Mouse (Mus musculus): Measurements from ENCODE around the gene Cpeb2. TPM values are rescaled to one million over a fixed set of nuclear protein-coding genes. Genes with fewer than 3 reads are reported as not detected.

Cpeb2 gene
- polyA plus RNA-seq, 1 experiment from 2014 or later, result 1.5 TPM

- 73% methylated on average over 3 of the region's 3 CpGs for WGBS
- Histone ChIP-seq H3K27me3 (ENCODE audit: low read depth, poor library complexity, severe bottlenecking) (no peaks in the 10 kb centered on the region), H3K4me3 (no peak overlapping the region), H3K4me1 (no peaks in the 10 kb centered on the region), H3K27ac (no peak overlapping the region), H3K36me3 (no peaks in the 10 kb centered on the region), H3K9me3 (replicated peaks) (no peaks in the 10 kb centered on the region)
- no peak for DNase-seq (ENCODE audit: low spot score)
These were observed 15.0 kb downstream of the Cpeb2 start for GRCm38 (mm10) chr5:43248001-43248430.

GRCm38 (mm10) chr5:43257490-43257889 is 24.5 kb downstream of the Cpeb2 start:
- DNase-seq (ENCODE audit: low spot score), result no peak

GRCm38 (mm10) chr5:43258472-43259142 is 25.6 kb downstream of the Cpeb2 start:
- no peaks in the 10 kb centered on the region for H3K9me3 ChIP-seq (replicated peaks)
- no peaks in the 10 kb centered on the region for H3K27me3 ChIP-seq (ENCODE audit: low read depth, poor library complexity, severe bottlenecking)
- H3K27ac ChIP-seq, result no peak overlapping the region
- DNase-seq (ENCODE audit: low spot score), result no peak
- H3K4me3 ChIP-seq, result no peak overlapping the region
- 92% methylated on average over 3 of the region's 3 CpGs for WGBS
- no peaks in the 10 kb centered on the region for H3K36me3 ChIP-seq
- H3K4me1 ChIP-seq, result no peaks in the 10 kb centered on the region

More at GRCm38 (mm10) chr5:43257490-43257889, 24.5 kb downstream of the Cpeb2 start:
- H3K36me3 ChIP-seq, result no peaks in the 10 kb centered on the region
- no peaks in the 10 kb centered on the region for H3K4me1 ChIP-seq
- H3K9me3 ChIP-seq (replicated peaks), result no peaks in the 10 kb centered on the region
- 92% methylated on average over 2 of the region's 2 CpGs for WGBS
- no peaks in the 10 kb centered on the region for H3K27me3 ChIP-seq (ENCODE audit: low read depth, poor library complexity, severe bottlenecking)
- H3K4me3 ChIP-seq, result no peak overlapping the region
- no peak overlapping the region for H3K27ac ChIP-seq

- H3K27me3 ChIP-seq (ENCODE audit: low read depth, poor library complexity, severe bottlenecking), result no peaks in the 10 kb centered on the region
- no peak overlapping the region for H3K27ac ChIP-seq
- 86% methylated on average over 6 of the region's 6 CpGs for WGBS
- DNase-seq (ENCODE audit: low spot score), result no peak
- H3K4me1 ChIP-seq, result no peaks in the 10 kb centered on the region
- no peak overlapping the region for H3K4me3 ChIP-seq
- H3K36me3 ChIP-seq, result no peaks in the 10 kb centered on the region
- H3K9me3 ChIP-seq (replicated peaks), result no peaks in the 10 kb centered on the region
These were observed 28.8 kb downstream of the Cpeb2 start for GRCm38 (mm10) chr5:43261814-43262213.

- no peak for DNase-seq (ENCODE audit: low spot score)
- no peaks in the 10 kb centered on the region for H3K4me1 ChIP-seq
- H3K27ac ChIP-seq, result no peak overlapping the region
- no peak overlapping the region for H3K4me3 ChIP-seq
- no peaks in the 10 kb centered on the region for H3K9me3 ChIP-seq (replicated peaks)
- 91% methylated on average over 4 of the region's 4 CpGs for WGBS
- H3K27me3 ChIP-seq (ENCODE audit: low read depth, poor library complexity, severe bottlenecking), result no peaks in the 10 kb centered on the region
- no peaks in the 10 kb centered on the region for H3K36me3 ChIP-seq
These were observed 31.0 kb downstream of the Cpeb2 start for GRCm38 (mm10) chr5:43263951-43264350.

- Histone ChIP-seq H3K9me3 (replicated peaks) (no peaks in the 10 kb centered on the region), H3K27ac (no peak overlapping the region), H3K36me3 (no peaks in the 10 kb centered on the region), H3K4me3 (no peak overlapping the region), H3K27me3 (ENCODE audit: low read depth, poor library complexity, severe bottlenecking) (no peaks in the 10 kb centered on the region), H3K4me1 (no peaks in the 10 kb centered on the region)
- 93% methylated on average over 2 of the region's 2 CpGs for WGBS
- DNase-seq (ENCODE audit: low spot score), result no peak
These were observed 31.7 kb downstream of the Cpeb2 start for GRCm38 (mm10) chr5:43264696-43265095.

GRCm38 (mm10) chr5:43277982-43278381 is 45.0 kb downstream of the Cpeb2 start:
- no peak for DNase-seq (ENCODE audit: low spot score)
- Histone ChIP-seq H3K9me3 (replicated peaks) (no peaks in the 10 kb centered on the region), H3K36me3 (no peaks in the 10 kb centered on the region), H3K27me3 (ENCODE audit: low read depth, poor library complexity, severe bottlenecking) (no peaks in the 10 kb centered on the region), H3K4me3 (no peak overlapping the region), H3K4me1 (no peaks in the 10 kb centered on the region), H3K27ac (no peak overlapping the region)
- WGBS, result 97% methylated on average over 1 of the region's 1 CpGs

- Histone ChIP-seq H3K4me1 (peaks cover 5% of the 10 kb centered on the region), H3K27me3 (ENCODE audit: low read depth, poor library complexity, severe bottlenecking) (no peaks in the 10 kb centered on the region), H3K27ac (no peak overlapping the region), H3K36me3 (no peaks in the 10 kb centered on the region), H3K4me3 (no peak overlapping the region), H3K9me3 (replicated peaks) (no peaks in the 10 kb centered on the region)
- DNase-seq (ENCODE audit: low spot score), result no peak
- WGBS, result 90% methylated on average over 3 of the region's 3 CpGs
These were observed 46.8 kb downstream of the Cpeb2 start for GRCm38 (mm10) chr5:43279774-43280173.

- H3K9me3 ChIP-seq (replicated peaks), result no peaks in the 10 kb centered on the region
- no peaks in the 10 kb centered on the region for H3K36me3 ChIP-seq
- H3K4me3 ChIP-seq, result no peak overlapping the region
- H3K27ac ChIP-seq, result no peak overlapping the region
- 92% methylated on average over 12 of the region's 12 CpGs for whole genome bisulfite sequencing
- peaks cover 5% of the 10 kb centered on the region for H3K4me1 ChIP-seq
- H3K27me3 ChIP-seq (ENCODE audit: low read depth, poor library complexity, severe bottlenecking), result no peaks in the 10 kb centered on the region
- DNase-seq (ENCODE audit: low spot score), result no peak
These were observed 52.8 kb downstream of the Cpeb2 start for GRCm38 (mm10) chr5:43285756-43286155.

- no peak for DNase-seq (ENCODE audit: low spot score)
- H3K27ac ChIP-seq, result no peak overlapping the region
- no peaks in the 10 kb centered on the region for H3K9me3 ChIP-seq (replicated peaks)
- no peaks in the 10 kb centered on the region for H3K36me3 ChIP-seq
- 70% methylated on average over 8 of the region's 8 CpGs for WGBS
- H3K4me3 ChIP-seq, result no peak overlapping the region
- no peaks in the 10 kb centered on the region for H3K27me3 ChIP-seq (ENCODE audit: low read depth, poor library complexity, severe bottlenecking)
- H3K4me1 ChIP-seq, result no peaks in the 10 kb centered on the region
These were observed 56.9 kb downstream of the Cpeb2 start for GRCm38 (mm10) chr5:43289752-43290446.

GRCm38 (mm10) chr5:43293136-43293535 is 60.2 kb downstream of the Cpeb2 start:
- H3K36me3 ChIP-seq, result no peaks in the 10 kb centered on the region
- 92% methylated on average over 4 of the region's 4 CpGs for WGBS
- H3K9me3 ChIP-seq (replicated peaks), result no peaks in the 10 kb centered on the region

GRCm38 (mm10) chr5:43297459-43297858 is 64.5 kb downstream of the Cpeb2 start:
- H3K27ac ChIP-seq, result no peak overlapping the region
- no peaks in the 10 kb centered on the region for H3K36me3 ChIP-seq
- no peaks in the 10 kb centered on the region for H3K4me1 ChIP-seq
- H3K4me3 ChIP-seq, result no peak overlapping the region
- no peaks in the 10 kb centered on the region for H3K27me3 ChIP-seq (ENCODE audit: low read depth, poor library complexity, severe bottlenecking)
- WGBS, result 93% methylated on average over 7 of the region's 7 CpGs
- DNase-seq (ENCODE audit: low spot score), result no peak
- no peaks in the 10 kb centered on the region for H3K9me3 ChIP-seq (replicated peaks)

More at GRCm38 (mm10) chr5:43293136-43293535, 60.2 kb downstream of the Cpeb2 start:
- DNase-seq (ENCODE audit: low spot score), result no peak
- Histone ChIP-seq H3K4me3 (no peak overlapping the region), H3K27me3 (ENCODE audit: low read depth, poor library complexity, severe bottlenecking) (no peaks in the 10 kb centered on the region), H3K4me1 (no peaks in the 10 kb centered on the region), H3K27ac (no peak overlapping the region)

- Histone ChIP-seq H3K9me3 (replicated peaks) (no peaks in the 10 kb centered on the region), H3K27ac (no peak overlapping the region), H3K36me3 (no peaks in the 10 kb centered on the region), H3K4me1 (no peaks in the 10 kb centered on the region), H3K27me3 (ENCODE audit: low read depth, poor library complexity, severe bottlenecking) (no peaks in the 10 kb centered on the region), H3K4me3 (no peak overlapping the region)
- 81% methylated on average over 2 of the region's 2 CpGs for WGBS
- no peak for DNase-seq (ENCODE audit: low spot score)
These were observed 66.0 kb downstream of the Cpeb2 start for GRCm38 (mm10) chr5:43298975-43299374.

Data from limb, embryonic 10.5 days (tissue).